Mouse (Mus musculus) bone marrow macrophage, adult 2 months (primary cell): ENCODE measurements at regions not wholly inside any gene's neighbourhood (a gene's known extent, or its start where the extent isn't known, plus 50 kb on each side); places are given as distances from the start of the nearest gene placed in this dataset.

Experiments
- CTCF ChIP-seq: IDR thresholded peaks from 2 replicates; pipeline ENCODE4 v1.5.1; 2012; ENCODE audit warnings: low read depth, mild to moderate bottlenecking, low read length, moderate library complexity
- POLR2A ChIP-seq: IDR thresholded peaks from 2 replicates; pipeline ENCODE4 v1.6.1; 2012; ENCODE audit warnings: mild to moderate bottlenecking, low read depth, low read length, borderline replicate concordance

DNA sequence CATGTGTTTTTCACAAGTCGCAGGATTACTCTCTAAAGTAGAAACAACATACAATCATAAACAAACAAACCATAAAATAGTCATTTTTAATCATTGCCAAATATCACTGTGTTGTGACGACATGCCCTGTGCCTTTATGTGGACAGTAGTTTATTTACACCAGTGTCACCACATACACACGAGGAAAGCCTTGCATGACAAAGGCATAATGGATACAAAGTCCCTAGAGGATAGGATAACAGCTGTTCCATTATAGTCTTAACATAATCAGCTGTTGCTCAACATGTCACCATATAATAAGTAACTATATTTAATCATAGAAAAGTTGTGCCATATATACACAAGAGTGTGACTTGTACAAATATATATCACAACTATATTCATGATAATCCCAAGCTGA is 85.2 kb upstream of the Phactr1 start:
- TF ChIP-seq CTCF (no peak), POLR2A (no peak)
